Mouse (Mus musculus) C3H10T1/2 (cell line): ENCODE data around the gene Brap. TPM values are rescaled to one million over a fixed set of nuclear protein-coding genes. Genes with fewer than 3 reads are reported as not detected.

Source experiments
- polyA plus RNA-seq, 2 experiments: library from polyadenylated mRNA; unstranded; fragments of >200 nt; fragmentation: generic; extraction: Trizol; gene quantifications; one replicate each; pipeline ENCODE4 v1.2.1; 2012; ENCODE audit warnings: missing spikeins in 2 of 2

Gene Brap
- polyA plus RNA-seq = 10 to 100 TPM; 15.2 to 23.1 TPM

GRCm38 (mm10) chr5:121660059-121660896, at the start of gene Brap, which contains the start of gene Acad10:
Gene Brap, plus strand, starts transcription at chr5:121660563.
Gene Acad10, minus strand, starts transcription at chr5:121660514.

GRCm38 (mm10) chr5:121618592-121619513, 41.5 kb upstream of the Brap start, which contains the start of gene Acad12:
Gene Acad12, minus strand, starts transcription at chr5:121618938.

GRCm38 (mm10) chr5:121711174-121711927, 51.0 kb downstream of the Brap start, which contains the start of gene Atxn2:
Gene Atxn2, plus strand, starts transcription at chr5:121711337.

Other genes with a start within 250 kb of the Brap start
- gene Tmem116, start 208.7 kb upstream of the Brap start, polyA plus RNA-seq = 1 to 10 TPM in 1 of 2 experiments, under 1 TPM in 1; 0.13 to 1.3 TPM
- 100 to 1,000 TPM; 104 to 121 TPM for gene Erp29, start 208.1 kb upstream of the Brap start, polyA plus RNA-seq
- gene Adam1b, start 157.1 kb upstream of the Brap start, polyA plus RNA-seq = not detected
- gene Adam1a, start 115.1 kb upstream of the Brap start, polyA plus RNA-seq = 1 to 10 TPM in 1 of 2 experiments, under 1 TPM in 1; 0.01 to 2.1 TPM
- gene Gm42878, start 115.1 kb upstream of the Brap start, polyA plus RNA-seq = under 1 TPM; 0.02 to 0.05 TPM
- 10 to 100 TPM; 24.6 to 47.2 TPM for gene Mapkapk5, start 114.7 kb upstream of the Brap start, polyA plus RNA-seq
- 100 to 1,000 TPM; 128 to 457 TPM for gene Aldh2, start 66.7 kb upstream of the Brap start, polyA plus RNA-seq
- gene Acad12, start 41.6 kb upstream of the Brap start, polyA plus RNA-seq = 1 to 10 TPM in 1 of 2 experiments, under 1 TPM in 1; 0.57 to 4.9 TPM
- gene Acad10, start within 50 bp of the Brap start, polyA plus RNA-seq = 1 to 10 TPM in 1 of 2 experiments, under 1 TPM in 1; 0.94 to 6.5 TPM
- gene Atxn2, start 50.8 kb downstream of the Brap start, polyA plus RNA-seq = 10 to 100 TPM; 29.2 to 57.4 TPM
- gene Sh2b3, start 177.1 kb downstream of the Brap start, polyA plus RNA-seq = 10 to 100 TPM; 13.5 to 30.2 TPM
- gene Pheta1, start 188.4 kb downstream of the Brap start, polyA plus RNA-seq = 10 to 100 TPM in 1 of 2 experiments, 1 to 10 TPM in 1; 6.5 to 20.8 TPM